Mouse (Mus musculus) midbrain, embryonic 11.5 days (tissue): ENCODE data around the gene Kif27. TPM values are rescaled to one million over a fixed set of nuclear protein-coding genes. Genes with fewer than 3 reads are reported as not detected.

Experiments used
- ATAC-seq: fragments of 200-750 bp; cut with Nextera tagmentation; 2 replicates; pipeline ENCODE4 v1.8.0; 2017; ENCODE audit warnings: moderate TSS enrichment, moderate library complexity; ENCODE audit not compliant: low FRiP score
- DNase-seq: peaks from one replicate; pipeline ENCODE4 v3.0.0; 2015; ENCODE audit warnings: low spot score; ENCODE audit errors: missing footprints
- H3K27ac ChIP-seq: fragments of 300-500 bp; sonication (generic); 2 replicates; pipeline ENCODE4 v1.5.1; 2014; ENCODE audit warnings: low read depth, low read length
- H3K27me3 ChIP-seq: fragments of 300-500 bp; sonication (generic); 2 replicates; pipeline ENCODE4 v1.6.1; 2014; ENCODE audit warnings: mild to moderate bottlenecking, low read length, moderate library complexity, mixed read lengths; ENCODE audit not compliant: control insufficient read depth, insufficient read depth
- H3K36me3 ChIP-seq: fragments of 300-500 bp; sonication (generic); 2 replicates; pipeline ENCODE4 v1.6.1; 2014; ENCODE audit warnings: mild to moderate bottlenecking, low read length, moderate library complexity, mixed read lengths; ENCODE audit not compliant: control insufficient read depth, insufficient read depth
- H3K4me1 ChIP-seq: fragments of 300-500 bp; sonication (generic); 2 replicates; pipeline ENCODE4 v1.6.1; 2014; ENCODE audit warnings: low read length; ENCODE audit not compliant: control insufficient read depth, insufficient read depth
- H3K4me2 ChIP-seq: fragments of 300-500 bp; sonication (generic); 2 replicates; pipeline ENCODE4 v1.6.1; 2014; ENCODE audit warnings: mild to moderate bottlenecking, moderate library complexity
- H3K4me3 ChIP-seq: fragments of 300-500 bp; sonication (generic); 2 replicates; pipeline ENCODE4 v1.5.1; 2014; ENCODE audit warnings: low read depth, low read length
- H3K9ac ChIP-seq: fragments of 300-500 bp; sonication (generic); 2 replicates; pipeline ENCODE4 v1.6.1; 2014; ENCODE audit warnings: low read length
- H3K9me3 ChIP-seq: fragments of 300-500 bp; sonication (generic); 2 replicates; pipeline ENCODE4 v1.6.1; 2016; ENCODE audit warnings: low read length; ENCODE audit not compliant: control insufficient read depth
- WGBS: fragments of 180-500 bp; shearing (Covaris S2); extraction: QIAGEN DNeasy Blood & Tissue Kit; methylation state at CpG from one replicate; pipeline ENCODE4 v1.1.7; 2014; 5-methylcytosine and 5-hydroxymethylcytosine counted together
- polyA plus RNA-seq: library from polyadenylated mRNA; unstranded; fragments of >200 nt; fragmentation: Nextera tagmentation; extraction: Ambion mirVana; gene quantifications from 2 replicates; pipeline ENCODE4 v1.2.1, GENCODE M21; 2014

Gene Kif27
- polyA plus RNA-seq, 1 experiment from 2014 or later: 1.1 TPM

DNA sequence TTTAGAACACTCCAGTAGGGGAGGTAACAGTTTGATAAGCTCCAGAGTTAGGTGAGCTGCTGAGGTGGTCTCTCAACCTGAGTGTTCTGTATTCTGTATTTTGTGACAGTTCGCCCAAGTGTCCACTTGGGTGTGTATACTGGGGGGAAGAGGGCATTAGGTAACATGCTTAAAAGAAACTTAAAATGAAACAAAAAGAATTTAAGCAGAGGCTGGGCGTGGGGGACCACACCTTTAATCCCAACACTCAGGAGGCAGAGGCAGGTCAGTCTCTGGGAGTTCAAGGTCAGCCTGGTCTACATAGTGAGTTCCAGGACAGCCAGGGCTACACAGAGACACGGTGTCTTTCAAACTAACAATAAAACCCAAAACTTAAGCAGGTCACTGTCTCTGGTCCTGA lies 78.4 kb downstream of the Kif27 start:
- no peak for DNase-seq
- Histone ChIP-seq H3K4me3 (no peak overlapping the region), H3K27ac (no peak overlapping the region), H3K4me1 (0 out of 2 replicates have a peak, but pooled peaks cover under 1% of the 10 kb centered on the region), H3K27me3 (no peaks in the 10 kb centered on the region), H3K9me3 (no peaks in the 10 kb centered on the region), H3K36me3 (no peaks in the 10 kb centered on the region), H3K9ac (no peak overlapping the region), H3K4me2 (no peak overlapping the region)
- 88% methylated on average over 3 of the region's 3 CpGs for WGBS
- no peak for ATAC-seq

DNA sequence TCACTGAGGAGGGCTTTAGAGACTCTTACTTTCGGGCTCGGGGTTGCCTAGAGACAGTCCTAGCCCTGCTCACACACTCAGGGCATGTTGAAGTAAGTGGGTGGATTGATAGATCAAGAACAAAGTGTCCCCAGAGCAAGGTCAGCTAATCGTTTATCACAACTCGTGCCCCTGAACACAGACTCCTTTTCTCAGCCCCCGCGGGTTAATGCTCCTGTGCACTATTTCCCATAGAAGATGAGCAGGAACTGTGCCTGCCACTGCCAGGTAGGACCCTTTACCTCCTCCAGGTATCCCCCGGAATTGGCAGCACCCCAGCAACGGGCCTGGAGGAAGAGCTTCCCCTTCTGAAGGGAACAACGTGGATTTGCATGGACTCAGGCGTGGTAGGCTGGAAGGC lies 82.7 kb downstream of the Kif27 start:
- no peak for ATAC-seq
- WGBS: 82% methylated on average over 10 of the region's 10 CpGs
- Histone ChIP-seq H3K4me3 (no peak overlapping the region), H3K4me2 (no peak overlapping the region), H3K9ac (no peak overlapping the region), H3K4me1 (peaks cover 14% of the 10 kb centered on the region), H3K27ac (no peak overlapping the region), H3K9me3 (no peaks in the 10 kb centered on the region), H3K27me3 (no peaks in the 10 kb centered on the region), H3K36me3 (no peaks in the 10 kb centered on the region)
- no peak for DNase-seq

DNA sequence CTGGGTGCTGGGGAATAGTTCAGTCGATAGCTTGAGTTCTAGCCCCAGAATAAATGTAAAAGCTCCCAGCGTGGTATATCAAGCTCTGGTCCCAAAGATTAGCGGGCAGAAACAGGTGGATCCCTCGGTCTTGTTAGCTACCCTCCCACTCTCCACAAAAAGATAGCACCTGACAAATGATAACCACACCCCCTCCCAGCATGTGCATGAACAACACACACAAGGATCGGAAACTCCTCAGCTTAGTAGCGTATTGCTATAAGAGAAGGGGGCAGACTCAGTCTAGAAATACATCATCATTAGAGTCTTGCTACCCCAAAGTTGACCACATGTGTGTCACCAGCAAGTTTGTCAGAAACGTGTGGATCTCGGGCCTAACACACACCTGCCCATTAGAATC lies 83.3 kb downstream of the Kif27 start, which contains the start of gene Gkap1:
Gene Gkap1, minus strand, starts transcription at position 101 of the 400 bp plus-strand sequence.
- Histone ChIP-seq H3K36me3 (no peaks in the 10 kb centered on the region), H3K4me1 (peaks cover 14% of the 10 kb centered on the region), H3K27me3 (no peaks in the 10 kb centered on the region), H3K9me3 (no peaks in the 10 kb centered on the region), H3K4me3 (peak within 1 kb of the TSS; percentile 94), H3K27ac (peak within 1 kb of the TSS; percentile 80), H3K4me2 (peak within 1 kb of the TSS; percentile 71), H3K9ac (peak within 1 kb of the TSS; percentile 88)
- ATAC-seq: no peak
- no peak for DNase-seq
- 83% methylated on average over 8 of the region's 8 CpGs for WGBS

DNA sequence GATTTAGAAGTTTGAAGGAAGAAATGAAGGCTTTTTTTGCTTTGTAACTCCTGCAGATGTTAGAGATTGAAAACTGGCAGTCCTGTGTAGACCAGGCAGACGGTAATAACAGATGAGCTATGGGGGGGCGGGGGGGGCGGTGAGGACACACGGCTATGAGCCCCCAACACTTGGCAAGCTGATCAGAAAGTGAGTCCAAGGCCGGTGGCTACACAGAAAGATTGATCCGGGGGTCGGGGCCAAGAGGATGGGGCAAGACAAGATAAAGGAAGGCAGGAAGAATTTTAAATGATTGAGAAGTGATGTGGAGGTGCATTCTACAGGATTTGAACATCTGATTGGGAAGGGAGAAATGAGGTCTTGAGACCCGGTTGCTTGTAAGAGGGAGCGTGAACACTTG lies 83.8 kb downstream of the Kif27 start:
- Histone ChIP-seq H3K4me1 (peaks cover 14% of the 10 kb centered on the region), H3K9me3 (no peaks in the 10 kb centered on the region), H3K9ac (peak overlapping the region; percentile 88), H3K4me2 (peak overlapping the region; percentile 71), H3K27me3 (no peaks in the 10 kb centered on the region), H3K36me3 (no peaks in the 10 kb centered on the region), H3K27ac (no peak overlapping the region; the same call in 1 of the 2 replicates), H3K4me3 (peak overlapping the region; percentile 94)
- DNase-seq: no peak
- no peak for ATAC-seq
- WGBS: 25% methylated on average over 9 of the region's 9 CpGs

DNA sequence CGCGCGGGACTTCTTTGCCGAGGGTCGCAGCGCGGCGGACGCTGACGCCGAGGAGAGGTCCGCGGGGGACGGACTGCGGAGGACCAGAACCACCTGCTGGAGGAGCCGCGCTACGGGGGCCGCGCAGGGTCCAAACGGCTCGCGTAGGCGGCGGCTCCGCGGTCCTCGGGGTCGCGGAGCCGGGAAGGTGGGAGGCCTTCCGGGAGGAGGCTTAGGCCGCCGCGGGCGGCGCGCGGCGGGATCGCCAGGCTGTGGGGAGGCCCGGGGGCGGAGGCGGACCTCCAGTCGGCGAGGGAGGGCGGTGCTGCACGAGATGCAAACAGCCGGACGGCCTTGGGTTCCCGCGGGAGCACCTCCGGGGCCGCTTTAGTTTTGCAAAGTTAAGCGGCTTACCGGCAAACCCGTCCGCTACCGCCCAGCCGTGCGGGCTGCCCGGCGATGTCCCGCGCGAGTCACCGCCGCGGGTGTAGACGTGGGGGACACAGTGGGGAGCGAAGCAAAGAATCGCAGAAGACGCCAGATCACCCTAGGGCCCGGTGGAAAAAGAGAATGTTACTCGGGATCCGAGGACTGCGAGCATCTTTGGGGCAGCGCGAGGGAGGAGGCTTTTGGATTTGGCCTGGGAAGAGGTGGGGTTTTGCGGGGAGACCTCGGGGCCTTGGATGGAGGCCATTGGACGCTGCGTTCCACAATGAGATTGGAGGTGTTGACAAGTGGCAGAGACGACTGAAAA lies 84.5 kb downstream of the Kif27 start:
- Histone ChIP-seq H3K27me3 (no peaks in the 10 kb centered on the region), H3K4me3 (peak overlapping the region; percentile 94), H3K36me3 (no peaks in the 10 kb centered on the region), H3K4me1 (peaks cover 14% of the 10 kb centered on the region), H3K9ac (peak overlapping the region; percentile 88), H3K4me2 (peak overlapping the region; percentile 71), H3K27ac (peak overlapping the region; percentile 80), H3K9me3 (no peaks in the 10 kb centered on the region)
- WGBS: under 1% methylated on average over 83 of the region's 84 CpGs
- DNase-seq (peak; percentile 97), ATAC-seq (peak; percentile 90)

DNA sequence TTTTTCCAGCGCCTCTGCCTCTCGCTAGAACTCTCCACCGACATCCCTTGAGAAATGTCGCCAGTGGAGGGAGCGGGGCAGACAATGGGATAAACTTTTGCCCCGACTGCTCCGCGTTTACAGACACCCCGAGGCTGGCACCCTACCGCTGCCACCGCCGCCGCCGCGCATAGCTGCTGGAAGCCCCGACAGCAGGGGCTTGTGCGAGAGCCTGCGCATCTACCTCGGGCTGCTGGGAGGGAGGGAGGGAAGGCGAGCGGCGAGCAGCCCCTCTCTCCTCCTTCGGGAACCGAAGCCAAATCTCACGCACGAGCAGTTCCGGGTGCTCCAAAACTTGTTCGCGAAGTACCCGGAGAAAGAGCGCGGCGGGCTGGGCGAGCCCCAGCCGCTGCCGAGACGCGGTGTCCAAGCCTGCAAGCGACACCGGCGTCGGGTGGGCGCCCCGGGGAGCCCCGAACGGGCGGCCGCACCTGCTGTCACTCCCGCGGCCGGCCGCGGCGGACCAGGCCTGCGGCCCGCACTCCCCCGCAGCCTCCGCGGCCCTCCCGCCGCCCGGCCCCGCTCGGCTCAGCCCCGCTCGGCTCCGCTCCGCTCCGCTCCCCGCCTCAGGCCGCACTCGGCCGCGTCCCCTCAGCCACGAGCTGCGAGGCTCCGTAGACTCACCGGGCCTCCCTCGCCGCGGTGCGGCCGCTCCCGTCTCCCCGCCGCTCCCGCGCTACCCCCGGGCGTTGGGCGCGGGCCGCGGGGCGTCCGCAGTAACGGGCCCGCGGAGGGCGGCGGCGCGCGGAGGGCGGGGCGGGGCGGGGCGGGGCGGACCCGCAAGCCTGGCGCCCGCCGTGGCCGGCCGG lies 85.3 kb downstream of the Kif27 start:
- Histone ChIP-seq H3K36me3 (no peaks in the 10 kb centered on the region), H3K9me3 (no peaks in the 10 kb centered on the region), H3K4me1 (peaks cover 14% of the 10 kb centered on the region), H3K9ac (peak overlapping the region; percentile 88), H3K27ac (peak overlapping the region; percentile 80), H3K4me3 (peak overlapping the region; percentile 94), H3K4me2 (peak overlapping the region; percentile 71), H3K27me3 (no peaks in the 10 kb centered on the region)
- DNase-seq (peak; percentile 94), ATAC-seq (peak; percentile 77)
- under 1% methylated on average over 102 of the region's 115 CpGs for WGBS

DNA sequence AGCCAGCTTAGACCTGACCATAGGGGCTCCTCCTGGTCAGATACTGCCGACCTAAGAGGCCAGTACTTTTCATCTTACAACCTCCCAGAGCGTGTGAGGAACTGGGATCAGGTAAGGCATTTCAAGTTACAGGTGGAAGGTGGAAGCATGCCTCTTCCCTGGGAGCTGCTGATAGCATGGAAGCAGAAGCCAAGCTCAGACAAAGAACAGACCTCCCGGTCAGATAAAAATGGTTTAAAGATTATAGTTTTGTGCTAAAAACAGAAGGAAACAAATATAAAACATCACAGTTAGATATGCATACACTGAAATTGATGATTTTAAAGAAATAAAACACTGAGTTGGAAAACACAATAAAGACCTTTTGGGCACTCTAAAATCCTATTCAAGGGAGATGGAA lies 92.1 kb downstream of the Kif27 start:
- no peak overlapping the region for H3K9ac ChIP-seq
- H3K27me3 ChIP-seq: no peaks in the 10 kb centered on the region
- H3K4me2 ChIP-seq: no peak overlapping the region
- no peaks in the 10 kb centered on the region for H3K4me1 ChIP-seq
- no peaks in the 10 kb centered on the region for H3K9me3 ChIP-seq
- no peak for ATAC-seq
- H3K4me3 ChIP-seq: no peak overlapping the region
- no peak for DNase-seq
- no peak overlapping the region for H3K27ac ChIP-seq
- no peaks in the 10 kb centered on the region for H3K36me3 ChIP-seq
- WGBS: 83% methylated on average over 3 of the region's 3 CpGs

DNA sequence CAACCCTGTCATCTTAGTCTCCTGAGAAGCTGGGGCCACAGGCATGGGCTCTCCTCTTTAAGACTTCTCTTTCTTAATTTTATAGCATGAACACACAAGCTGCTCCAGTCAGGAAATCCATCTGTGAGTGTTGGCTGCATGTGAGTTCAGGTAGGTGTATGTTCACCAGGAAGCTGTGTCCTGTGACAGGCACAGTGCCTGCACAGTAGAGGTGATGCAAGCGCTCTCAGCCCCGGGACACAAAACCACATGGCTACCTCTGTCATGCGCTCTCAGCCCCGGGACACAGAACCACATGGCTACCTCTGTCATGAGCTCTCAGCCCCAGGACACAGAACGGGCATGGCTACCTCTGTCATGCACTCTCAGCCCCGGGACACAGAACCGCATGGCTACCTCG lies 95.4 kb downstream of the Kif27 start:
- no peak overlapping the region for H3K4me2 ChIP-seq
- no peak for DNase-seq
- H3K36me3 ChIP-seq: no peaks in the 10 kb centered on the region
- H3K4me1 ChIP-seq: no peaks in the 10 kb centered on the region
- H3K9ac ChIP-seq: no peak overlapping the region
- 86% methylated on average over 8 of the region's 8 CpGs for whole genome bisulfite sequencing
- no peak overlapping the region for H3K4me3 ChIP-seq
- no peaks in the 10 kb centered on the region for H3K27me3 ChIP-seq
- H3K27ac ChIP-seq: no peak overlapping the region
- no peak for ATAC-seq
- H3K9me3 ChIP-seq: no peaks in the 10 kb centered on the region

DNA sequence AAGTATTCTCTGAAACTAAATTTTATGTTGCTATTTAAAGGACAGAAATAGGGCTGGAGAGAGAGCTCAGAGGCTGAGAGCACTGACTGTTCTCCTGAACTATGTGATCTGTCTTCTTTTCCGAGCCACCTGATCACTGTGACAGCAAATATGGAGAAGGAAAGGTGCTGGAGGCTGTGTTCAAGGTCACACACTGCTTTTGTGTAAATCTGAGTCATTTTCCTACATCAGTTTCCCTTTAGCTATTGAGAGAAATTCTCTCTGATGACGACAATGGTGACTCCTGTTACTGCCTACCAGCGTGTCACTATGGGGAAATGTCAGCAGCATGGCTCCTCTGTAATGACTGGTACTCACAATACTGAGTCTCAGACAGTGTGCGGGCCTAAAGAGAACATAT lies 97.2 kb downstream of the Kif27 start:
- Histone ChIP-seq H3K9me3 (no peaks in the 10 kb centered on the region), H3K4me1 (no peaks in the 10 kb centered on the region), H3K4me3 (no peak overlapping the region), H3K27me3 (no peaks in the 10 kb centered on the region), H3K4me2 (no peak overlapping the region), H3K36me3 (no peaks in the 10 kb centered on the region), H3K27ac (no peak overlapping the region), H3K9ac (no peak overlapping the region)
- 84% methylated on average over 4 of the region's 4 CpGs for WGBS
- DNase-seq (no peak), ATAC-seq (no peak)
